Mouse (Mus musculus) kidney, postnatal 14 days (tissue): ENCODE measurements at regions not wholly inside any gene's neighbourhood (a gene's known extent, or its start where the extent isn't known, plus 50 kb on each side); places are given as distances from the start of the nearest gene placed in this dataset.

Source experiments
- DNase-seq: peaks from one replicate; pipeline ENCODE4 v3.0.0; 2022; ENCODE audit warnings: mixed read lengths

GRCm38 (mm10) chr15:13859193-13859592 is 685.7 kb upstream of the Cdh6 start:
- peak; percentile 2 for DNase-seq

DNA sequence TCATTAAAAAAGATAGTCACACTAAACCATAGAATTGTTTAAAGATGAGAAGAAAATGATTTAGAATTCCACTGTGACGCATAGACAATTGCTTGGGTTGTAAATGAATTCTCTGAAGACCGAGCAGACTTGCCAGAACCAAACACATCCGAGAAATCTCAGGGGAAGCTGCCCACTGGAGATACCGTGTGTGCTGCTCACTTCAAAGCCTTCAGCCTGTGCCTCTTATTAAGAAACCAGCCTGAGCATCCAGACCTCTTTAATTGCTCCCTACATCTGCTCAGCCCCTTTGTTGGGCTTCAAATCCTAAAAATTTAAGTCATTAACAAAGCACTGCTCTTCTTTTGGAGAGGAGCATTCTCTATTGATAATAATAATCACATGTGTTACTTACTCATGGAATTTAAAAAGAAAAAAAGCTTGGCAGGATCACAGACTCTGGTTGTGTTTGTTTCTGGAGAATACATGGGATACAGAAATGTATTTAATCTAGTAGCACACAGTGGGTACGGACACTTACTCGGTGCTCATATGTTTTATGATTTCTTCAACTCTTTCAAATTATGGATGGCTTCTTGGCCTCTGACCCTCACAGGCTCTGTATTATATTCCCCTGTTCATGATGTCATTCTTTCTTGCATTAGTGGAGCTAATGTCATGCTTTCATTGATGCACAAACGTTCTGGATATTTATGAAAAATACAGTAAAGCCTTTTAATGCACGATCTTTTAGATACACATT is 680.8 kb upstream of the Cdh6 start:
- DNase-seq: no peak
